Mouse (Mus musculus) brown adipose tissue, adult 24 weeks (tissue): ENCODE measurements at regions not wholly inside any gene's neighbourhood (a gene's known extent, or its start where the extent isn't known, plus 50 kb on each side); places are given as distances from the start of the nearest gene placed in this dataset.

ENCODE experiments used
- H3K27ac ChIP-seq: fragments of 200-500 bp; replicated peaks from 2 replicates; pipeline ENCODE4 v1.5.1; 2012; ENCODE audit warnings: low read depth, mild to moderate bottlenecking, low read length
- H3K4me1 ChIP-seq: fragments of 200-500 bp; 2 replicates; pipeline ENCODE4 v1.6.1; 2012; ENCODE audit warnings: low read length, mixed read lengths; ENCODE audit not compliant: control insufficient read depth, insufficient read depth, insufficient read length
- H3K4me3 ChIP-seq: fragments of 200-500 bp; 2 replicates; pipeline ENCODE4 v1.5.1; 2012; ENCODE audit warnings: low read depth, mild to moderate bottlenecking, low read length, moderate library complexity; ENCODE audit not compliant: insufficient read depth

GRCm38 (mm10) chr14:25031756-25032680, 427.0 kb upstream of the Zmiz1 start:
- H3K27ac ChIP-seq: no peak overlapping the region
- no peak overlapping the region for H3K4me3 ChIP-seq
- no peaks in the 10 kb centered on the region for H3K4me1 ChIP-seq

- Histone ChIP-seq H3K4me3 (no peak overlapping the region), H3K27ac (no peak overlapping the region), H3K4me1 (no peaks in the 10 kb centered on the region)
These were observed 426.1 kb upstream of the Zmiz1 start for GRCm38 (mm10) chr14:25032899-25033298.

GRCm38 (mm10) chr14:25042265-25042664, 416.7 kb upstream of the Zmiz1 start:
- no peaks in the 10 kb centered on the region for H3K4me1 ChIP-seq
- no peak overlapping the region for H3K4me3 ChIP-seq
- H3K27ac ChIP-seq: no peak overlapping the region

- H3K4me3 ChIP-seq: no peak overlapping the region
- H3K4me1 ChIP-seq: no peaks in the 10 kb centered on the region
- H3K27ac ChIP-seq: no peak overlapping the region
These were observed 414.9 kb upstream of the Zmiz1 start for GRCm38 (mm10) chr14:25044106-25044505.

GRCm38 (mm10) chr14:25044867-25045266, 414.1 kb upstream of the Zmiz1 start:
- H3K4me1 ChIP-seq: no peaks in the 10 kb centered on the region
- no peak overlapping the region for H3K27ac ChIP-seq
- H3K4me3 ChIP-seq: no peak overlapping the region

GRCm38 (mm10) chr14:25050674-25051251, 408.2 kb upstream of the Zmiz1 start:
- H3K4me1 ChIP-seq: no peaks in the 10 kb centered on the region
- H3K4me3 ChIP-seq: no peak overlapping the region
- no peak overlapping the region for H3K27ac ChIP-seq

GRCm38 (mm10) chr14:25052175-25052574, 406.8 kb upstream of the Zmiz1 start:
- Histone ChIP-seq H3K4me3 (no peak overlapping the region), H3K4me1 (no peaks in the 10 kb centered on the region), H3K27ac (no peak overlapping the region)

GRCm38 (mm10) chr14:25059351-25059750, 399.6 kb upstream of the Zmiz1 start:
- H3K4me3 ChIP-seq: no peak overlapping the region
- no peak overlapping the region for H3K27ac ChIP-seq
- no peaks in the 10 kb centered on the region for H3K4me1 ChIP-seq

GRCm38 (mm10) chr14:25060285-25060684, 398.7 kb upstream of the Zmiz1 start:
- Histone ChIP-seq H3K4me1 (no peaks in the 10 kb centered on the region), H3K4me3 (no peak overlapping the region), H3K27ac (no peak overlapping the region)

- H3K4me3 ChIP-seq: no peak overlapping the region
- H3K27ac ChIP-seq: no peak overlapping the region
- peaks cover 5% of the 10 kb centered on the region; the same call in 1 of the 2 replicates for H3K4me1 ChIP-seq
These were observed 395.9 kb upstream of the Zmiz1 start for GRCm38 (mm10) chr14:25063090-25063489.

GRCm38 (mm10) chr14:25064190-25064947, 394.6 kb upstream of the Zmiz1 start:
- Histone ChIP-seq H3K4me3 (no peak overlapping the region), H3K4me1 (peaks cover 5% of the 10 kb centered on the region; the same call in 1 of the 2 replicates), H3K27ac (no peak overlapping the region)

GRCm38 (mm10) chr14:25067435-25067834, 391.6 kb upstream of the Zmiz1 start:
- H3K4me3 ChIP-seq: no peak overlapping the region
- no peak overlapping the region for H3K27ac ChIP-seq
- peaks cover 5% of the 10 kb centered on the region; the same call in 1 of the 2 replicates for H3K4me1 ChIP-seq

GRCm38 (mm10) chr14:25068430-25068829, 390.6 kb upstream of the Zmiz1 start:
- Histone ChIP-seq H3K4me1 (peaks cover 5% of the 10 kb centered on the region; the same call in 1 of the 2 replicates), H3K27ac (no peak overlapping the region)

GRCm38 (mm10) chr14:25073143-25073542, 385.8 kb upstream of the Zmiz1 start:
- no peak overlapping the region for H3K27ac ChIP-seq
- H3K4me3 ChIP-seq: no peak overlapping the region
- no peaks in the 10 kb centered on the region for H3K4me1 ChIP-seq

More at GRCm38 (mm10) chr14:25068430-25068829, 390.6 kb upstream of the Zmiz1 start:
- H3K4me3 ChIP-seq: no peak overlapping the region
